Mouse (Mus musculus) adipocyte (in vitro differentiated cells): ENCODE results near the gene Asgr1.
A peak's percentile ranks its signal among the peaks of the same experiment; 100 is the strongest.
"Not testable (repeated sequence)": the region's sequence is repeated elsewhere in the genome, so short reads cannot be mapped to it uniquely, and the experiment has no call there.

Experiments
- DNase-seq: peaks from one replicate; pipeline ENCODE4 v3.0.0-alpha.2; 2016; ENCODE audit warnings: low spot score

Gene Asgr1

DNA sequence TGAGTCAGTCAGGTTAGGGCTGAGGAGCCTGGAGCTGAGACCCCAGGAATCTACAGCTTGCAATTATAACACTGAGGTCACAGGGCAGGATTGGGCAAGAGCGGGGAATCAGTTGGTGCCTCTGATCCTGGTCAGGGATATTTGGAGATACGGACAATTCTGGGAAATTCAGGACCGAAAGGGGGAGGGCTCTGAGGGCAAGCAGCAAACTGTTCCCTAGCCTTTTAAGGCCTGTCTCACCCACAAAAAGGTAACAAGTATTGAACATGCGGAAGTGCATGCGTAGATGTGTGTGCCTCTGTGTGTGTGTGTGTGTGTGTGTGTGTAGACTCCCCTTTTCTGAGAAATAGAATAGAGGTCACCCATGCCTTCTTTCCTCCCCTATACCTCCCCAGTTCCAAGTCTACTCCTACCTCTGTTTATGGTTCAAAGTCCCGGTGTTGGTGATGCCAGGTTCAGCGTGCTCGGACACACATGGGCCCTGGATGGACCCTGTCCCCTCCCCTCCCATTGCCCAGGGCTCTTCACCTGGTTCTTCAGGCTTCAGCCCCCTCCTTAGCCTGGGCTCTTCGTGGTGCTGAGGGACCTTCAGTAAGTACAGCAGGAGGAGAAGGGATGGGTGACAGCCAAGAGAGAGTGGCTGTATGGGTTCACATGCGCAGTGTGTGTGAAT, at the start of gene Asgr1:
TSS of gene Asgr1 (plus strand) at position 188 of the 673 bp plus-strand sequence.
- DNase-seq: no peak

DNA sequence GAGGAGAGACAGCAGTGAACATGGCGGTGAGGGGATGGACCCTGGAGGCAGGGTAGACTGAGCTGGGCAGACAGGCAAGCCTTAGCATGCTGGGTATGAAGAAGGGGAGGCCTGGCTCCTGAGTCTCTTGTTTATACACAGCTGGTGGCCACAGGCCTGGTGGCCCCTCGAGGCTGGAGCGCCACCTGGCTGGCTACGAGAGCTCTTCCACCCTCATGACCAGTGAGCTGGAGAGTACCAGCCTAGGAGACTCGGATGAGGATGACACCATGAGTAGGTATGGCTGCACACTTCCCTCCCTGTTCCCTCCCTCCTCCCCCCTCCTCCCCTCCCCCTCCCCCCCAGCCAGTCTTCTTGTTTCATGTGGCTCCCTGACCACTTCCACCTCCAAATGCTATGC, 48.4 kb upstream of the Asgr1 start:
- no peak for DNase-seq

- DNase-seq: no peak
Observed at GRCm38 (mm10) chr11:70010033-70010432, 43.9 kb upstream of the Asgr1 start.

DNA sequence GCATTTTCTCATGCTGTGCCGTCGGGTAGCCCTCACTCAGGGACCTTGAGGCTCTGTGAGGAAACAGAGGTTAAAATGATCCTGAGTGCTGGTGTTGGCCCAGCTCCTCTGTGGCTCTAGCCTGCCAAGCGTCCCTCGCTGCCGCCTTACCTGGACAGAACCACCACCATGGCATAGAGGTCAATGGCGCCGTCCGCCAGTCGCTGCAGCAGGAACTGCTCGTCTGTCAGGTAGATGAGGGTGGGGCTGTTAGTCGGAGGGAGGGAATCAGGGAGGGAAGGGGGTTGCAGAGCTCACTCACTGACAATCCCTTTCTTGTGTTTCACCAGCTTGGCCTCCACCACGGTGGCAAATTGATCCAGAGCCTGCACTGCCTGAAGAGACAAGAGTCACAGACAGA, 43.3 kb upstream of the Asgr1 start:
- DNase-seq: no peak

DNA sequence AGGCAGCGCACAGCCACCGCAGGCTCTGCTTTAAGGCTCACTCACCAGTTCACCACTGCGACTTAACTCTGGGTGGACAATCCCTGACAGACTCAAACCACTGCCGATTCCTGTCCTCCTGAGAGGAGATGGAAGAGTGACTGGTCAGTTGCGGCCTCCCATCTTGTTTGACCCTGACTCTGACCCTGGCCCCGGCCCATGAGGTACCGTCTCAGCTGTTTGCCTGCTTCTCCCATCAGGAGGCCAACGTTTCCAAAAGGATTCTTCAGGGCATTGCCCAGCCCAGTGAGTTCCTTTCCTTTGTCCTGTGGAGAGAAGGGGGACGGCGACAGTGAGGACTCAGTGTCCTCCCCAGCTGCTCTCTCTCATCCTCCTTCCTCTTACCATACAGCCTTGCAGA, 42.9 kb upstream of the Asgr1 start:
- no peak for DNase-seq

DNA sequence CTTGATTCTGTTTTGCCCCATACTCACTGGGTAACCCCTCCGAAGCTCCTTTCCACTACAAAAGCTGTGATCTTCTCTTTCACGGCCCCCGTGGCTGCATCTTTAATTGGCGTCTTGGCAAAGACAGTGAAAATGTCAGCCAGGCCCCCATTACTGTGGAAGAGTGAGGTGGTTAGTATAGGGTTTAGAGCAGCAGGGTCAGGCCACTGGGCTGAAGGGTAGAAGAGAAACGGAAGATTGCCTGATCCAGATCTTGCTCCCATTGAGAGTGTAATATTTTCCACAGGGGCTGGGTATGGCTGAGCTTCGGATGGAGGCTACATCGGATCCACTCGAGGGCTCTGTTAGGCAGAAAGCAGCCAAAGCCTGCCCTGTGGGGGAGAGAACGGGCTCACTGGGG, 41.0 kb upstream of the Asgr1 start:
- DNase-seq: no peak

- no peak for DNase-seq
Observed at GRCm38 (mm10) chr11:70013408-70013807, 40.5 kb upstream of the Asgr1 start.

- no peak for DNase-seq
Observed at GRCm38 (mm10) chr11:70014051-70014450, 39.8 kb upstream of the Asgr1 start.

DNA sequence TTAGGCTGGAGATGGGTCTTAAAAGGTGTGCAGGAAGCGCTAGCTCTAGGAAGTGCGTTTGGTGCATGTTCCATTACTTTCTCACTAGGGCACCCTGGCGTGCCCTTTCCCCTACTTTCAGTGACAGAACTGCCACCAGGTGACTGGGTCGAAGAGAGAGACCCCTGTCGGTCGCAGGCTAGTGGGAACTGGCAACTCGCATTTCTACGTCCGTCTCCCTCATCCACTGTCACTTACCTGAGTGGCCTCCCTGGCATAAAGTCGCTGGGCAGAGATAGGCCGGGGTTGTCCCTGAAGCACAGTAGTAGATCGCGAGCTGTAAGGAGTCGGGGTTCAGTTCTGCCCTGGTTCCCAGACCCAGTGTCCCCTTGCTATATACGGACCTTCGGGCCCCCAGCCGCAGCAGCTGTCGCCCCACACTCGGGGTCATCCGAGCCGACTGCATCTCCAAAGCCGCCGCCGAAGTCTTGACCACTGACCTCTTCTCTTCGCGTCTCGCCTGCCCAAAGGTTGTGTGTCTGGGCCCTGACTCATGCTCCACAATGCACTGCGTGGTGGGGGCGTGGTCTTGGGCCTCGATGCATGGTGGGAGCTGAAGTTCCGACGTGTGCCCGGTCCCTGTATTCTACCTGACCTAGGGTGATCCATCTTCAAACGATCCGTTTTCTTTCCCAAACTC, 38.9 kb upstream of the Asgr1 start, which contains the start of gene Acadvl:
TSS of gene Acadvl (minus strand) at position 532 of the 679 bp plus-strand sequence.
- DNase-seq: peak; percentile 90

GRCm38 (mm10) chr11:70015677-70016076, 38.2 kb upstream of the Asgr1 start:
- no peak for DNase-seq

GRCm38 (mm10) chr11:70016177-70016576, 37.7 kb upstream of the Asgr1 start:
- DNase-seq: not testable (repeated sequence)

DNA sequence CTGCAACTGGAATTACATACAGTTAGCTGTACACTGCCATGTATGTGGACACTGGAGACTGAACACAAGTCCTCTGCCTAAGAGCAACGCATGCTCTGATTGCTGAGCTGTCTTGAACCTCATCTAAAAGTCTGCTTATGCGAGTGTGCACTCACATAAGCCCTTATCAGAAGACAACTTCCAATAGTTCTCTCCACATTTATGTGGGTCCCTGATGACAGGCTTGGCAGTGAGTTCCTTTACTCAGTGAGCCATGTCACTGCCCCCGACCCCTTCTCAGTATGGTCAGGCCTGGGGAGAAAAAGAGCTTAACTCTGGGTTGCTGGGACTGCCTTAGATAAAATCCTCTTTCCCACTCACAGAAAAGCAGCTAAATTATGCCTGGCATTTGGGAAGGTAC, 37.2 kb upstream of the Asgr1 start, which contains the start of gene Dlg4:
TSS of gene Dlg4 (plus strand) at position 274 of the 400 bp plus-strand sequence.
- DNase-seq: no peak

DNA sequence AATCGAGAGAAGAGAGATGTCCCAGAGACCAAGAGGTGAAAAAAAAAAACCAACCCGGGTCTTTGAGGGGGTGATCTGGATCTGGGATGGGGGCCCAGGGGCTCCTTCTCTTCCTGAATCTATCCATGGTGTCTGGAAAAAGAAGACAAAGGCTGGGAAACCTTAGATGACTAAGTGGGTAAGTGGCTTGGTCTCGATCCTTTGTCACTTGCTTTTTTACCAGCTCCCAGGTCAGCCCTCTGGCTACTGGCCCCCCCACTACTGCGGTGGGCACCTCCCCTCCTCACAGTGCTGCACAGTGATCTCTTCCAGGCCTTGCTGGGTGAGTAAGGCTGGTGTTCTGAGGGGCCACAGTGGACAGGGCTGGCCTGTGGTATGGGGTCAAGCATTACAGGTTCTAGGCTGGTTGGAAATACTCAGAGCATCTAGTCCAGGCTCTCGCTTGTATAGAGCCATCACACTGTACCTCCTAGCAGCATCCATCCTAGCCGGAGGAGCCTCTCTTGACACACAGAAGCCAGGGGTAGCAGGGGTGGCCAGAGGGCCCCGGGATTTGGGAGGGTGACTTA, 36.6 kb upstream of the Asgr1 start:
- DNase-seq: no peak

DNA sequence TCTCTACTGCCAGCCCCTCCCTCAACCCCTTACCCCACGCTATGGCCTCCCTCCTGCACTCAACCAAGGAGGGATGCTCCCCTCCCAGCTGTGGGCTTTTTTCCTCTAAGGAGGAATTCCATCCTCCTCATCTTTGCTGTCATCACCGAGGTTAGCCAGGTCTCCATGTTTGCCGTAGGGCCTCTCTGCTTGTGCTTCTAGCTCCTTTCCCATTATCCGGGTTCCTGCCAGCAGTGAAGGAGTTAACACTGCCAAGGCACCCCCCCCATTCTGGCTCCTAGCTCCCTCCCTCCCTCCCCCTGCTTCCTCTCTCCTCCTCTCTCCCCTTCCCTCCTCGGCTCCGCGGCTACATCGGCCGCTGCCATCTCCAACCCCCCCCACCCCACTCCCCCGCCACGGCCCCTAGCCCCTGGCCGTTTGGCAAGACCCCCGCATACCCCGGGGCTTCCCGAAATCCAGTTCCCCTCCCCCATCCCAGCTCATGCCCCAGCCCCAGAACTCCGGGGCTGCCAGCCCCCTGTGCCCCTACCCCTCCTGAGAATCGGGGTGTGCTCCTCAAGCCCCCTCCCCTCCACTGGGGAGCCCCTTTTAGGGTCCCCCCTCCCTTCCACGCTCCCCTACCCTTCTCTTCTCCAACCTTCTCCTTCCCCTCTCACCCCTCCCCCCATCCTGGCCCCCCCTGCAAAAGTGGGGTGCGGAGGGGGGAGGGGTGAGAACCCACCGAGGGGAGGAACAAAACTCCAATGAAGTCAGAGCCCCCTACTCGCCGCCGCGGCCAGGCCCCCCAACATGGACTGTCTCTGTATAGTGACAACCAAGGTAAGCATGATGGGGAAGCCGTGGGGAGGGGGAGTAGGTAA, 35.5 kb upstream of the Asgr1 start:
- peak; percentile 61 for DNase-seq

- no peak for DNase-seq
Observed at GRCm38 (mm10) chr11:70019495-70020021, 34.3 kb upstream of the Asgr1 start.

GRCm38 (mm10) chr11:70020022-70020631, 33.8 kb upstream of the Asgr1 start:
- peak; percentile 59 for DNase-seq

- peak; percentile 90 for DNase-seq
Observed at GRCm38 (mm10) chr11:70020731-70021263, 33.1 kb upstream of the Asgr1 start.

DNA sequence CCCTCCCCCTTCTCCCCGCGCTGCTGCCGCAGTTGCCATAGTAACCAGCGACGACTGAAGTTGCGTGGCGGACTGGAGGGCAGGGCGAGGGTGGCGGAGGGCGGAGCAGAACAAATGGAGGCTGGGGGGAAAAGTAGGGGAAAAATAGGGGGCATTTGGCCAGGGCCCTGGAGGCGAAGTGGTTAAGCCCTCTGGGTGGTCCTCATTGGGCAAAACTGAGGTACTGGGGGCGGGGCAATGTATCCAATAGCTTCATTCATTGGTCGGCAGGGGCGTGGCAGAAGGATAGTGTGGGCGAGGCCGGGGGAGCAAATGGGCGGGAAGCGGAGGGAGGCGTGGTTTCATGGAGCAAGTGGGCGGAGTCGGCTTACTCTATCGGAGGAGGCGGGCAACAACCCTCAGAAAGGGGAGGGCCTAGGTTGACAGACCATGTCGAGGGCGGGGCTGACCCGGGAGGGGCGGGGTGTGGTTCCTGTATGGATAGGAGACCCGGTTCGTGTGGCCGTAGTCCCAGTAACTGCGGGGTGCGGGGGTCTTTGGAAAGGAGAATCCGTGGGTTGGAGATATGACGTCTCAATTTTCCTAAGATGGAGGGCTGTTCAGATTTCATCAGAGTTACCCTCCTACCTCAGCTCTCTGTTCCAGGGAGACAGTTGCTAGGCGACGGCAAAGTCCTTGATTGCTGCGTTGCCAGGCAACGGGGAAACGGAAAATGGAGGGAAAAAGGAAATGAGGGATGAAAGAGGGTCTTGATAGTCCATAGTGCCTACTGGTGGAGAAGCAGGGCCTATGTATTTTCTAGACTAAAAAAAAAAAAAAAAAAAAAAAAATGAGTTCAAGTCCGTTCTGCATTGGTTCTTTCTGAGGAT, 32.4 kb upstream of the Asgr1 start:
- peak; percentile 93 for DNase-seq

- no peak for DNase-seq
Observed at GRCm38 (mm10) chr11:70023481-70024150, 30.3 kb upstream of the Asgr1 start.

GRCm38 (mm10) chr11:70024151-70024514, 29.8 kb upstream of the Asgr1 start:
- DNase-seq: no peak
